8 mouse cellular contexts compared by ENCODE assay signal in genomic region chr2:128698693-128699181, GRCm38 (mm10). TPM values are rescaled to one million over a fixed set of nuclear protein-coding genes. Genes with fewer than 3 reads are reported as not detected.
DNase-seq lines count a peak whose midpoint lies in the region; ATAC-seq and TF ChIP-seq lines count a peak whose summit lies in the region.

TSS of gene Mertk (plus strand) at chr2:128698956.

- H3K9ac ChIP-seq in heart, embryonic 11.5 days (ENCODE audit: low read depth, low read length) = peak within 1 kb of the TSS; percentile 67
- H3K9ac ChIP-seq in kidney, embryonic 15.5 days = peak within 1 kb of the TSS; percentile 89
- peak within 1 kb of the TSS; percentile 80 for H3K9ac ChIP-seq in limb, embryonic 13.5 days
- H3K9ac ChIP-seq in midbrain, embryonic 13.5 days (replicated peaks) = peak within 1 kb of the TSS; percentile 64

- peak; percentile 89 for ATAC-seq in heart, embryonic 11.5 days (replicated peaks; ENCODE audit: insufficient number of reproducible peaks, low FRiP score, low TSS enrichment)
- ATAC-seq in kidney, embryonic 15.5 days (replicated peaks; ENCODE audit: low FRiP score) = peak; percentile 94
- peak; percentile 94 for ATAC-seq in limb, embryonic 13.5 days (ENCODE audit: low FRiP score, low read depth)
- peak; percentile 66 for ATAC-seq in midbrain, embryonic 13.5 days

- no peaks in the 10 kb centered on the region for H3K9me3 ChIP-seq in heart, embryonic 11.5 days (replicated peaks; ENCODE audit: control insufficient read depth, low read length)
- H3K9me3 ChIP-seq in kidney, embryonic 15.5 days (replicated peaks) = no peaks in the 10 kb centered on the region
- H3K9me3 ChIP-seq in limb, embryonic 13.5 days = no peaks in the 10 kb centered on the region
- H3K9me3 ChIP-seq in midbrain, embryonic 13.5 days = no peaks in the 10 kb centered on the region

- peak; percentile 87 for DNase-seq in 3T3-L1 (ENCODE audit: low read depth, low spot score)
- DNase-seq in splenic B cell, adult 2 months (ENCODE audit: low read depth, low spot score) = peak; percentile 11

- TF ChIP-seq POLR2A in bone marrow, adult 2 months (IDR thresholded peaks at IDR 0.05; ENCODE audit: borderline replicate concordance, control insufficient read depth, low read depth, low read length) = no peak; the same call in 1 of the 2 replicates
- peak; percentile 95 for TF ChIP-seq POLR2A in embryonic fibroblast, embryonic 13.5 days (IDR thresholded peaks at IDR 0.05; ENCODE audit: low read depth, low read length)

- no peaks in the 10 kb centered on the region for H3K4me1 ChIP-seq in bone marrow, adult 2 months (ENCODE audit: control insufficient read depth, insufficient read depth, low read length)
- 0 out of 2 replicates have a peak, but pooled peaks cover 3% of the 10 kb centered on the region for H3K4me1 ChIP-seq in embryonic fibroblast, embryonic 13.5 days (ENCODE audit: control insufficient read depth, insufficient read depth, low read length)
- H3K4me1 ChIP-seq in heart, embryonic 11.5 days (ENCODE audit: control insufficient read depth, insufficient read depth, low read length) = peaks cover 5% of the 10 kb centered on the region; the same call in 1 of the 2 replicates
- peaks cover 12% of the 10 kb centered on the region for H3K4me1 ChIP-seq in kidney, embryonic 15.5 days
- peaks cover 15% of the 10 kb centered on the region for H3K4me1 ChIP-seq in limb, embryonic 13.5 days
- H3K4me1 ChIP-seq in midbrain, embryonic 13.5 days (replicated peaks) = peaks cover 22% of the 10 kb centered on the region

- H3K27ac ChIP-seq in bone marrow, adult 2 months (ENCODE audit: control insufficient read depth, insufficient read depth, low read depth, low read length, poor library complexity) = peak within 1 kb of the TSS; percentile 4; the same call in 1 of the 2 replicates
- H3K27ac ChIP-seq in embryonic fibroblast, embryonic 13.5 days (ENCODE audit: insufficient read depth, low read length) = peak within 1 kb of the TSS; percentile 86
- H3K27ac ChIP-seq in heart, embryonic 11.5 days (ENCODE audit: low read depth, low read length) = peak within 1 kb of the TSS; percentile 67
- peak within 1 kb of the TSS; percentile 97 for H3K27ac ChIP-seq in kidney, embryonic 15.5 days
- peak within 1 kb of the TSS; percentile 97 for H3K27ac ChIP-seq in limb, embryonic 13.5 days
- H3K27ac ChIP-seq in midbrain, embryonic 13.5 days = no peak within 1 kb of the TSS

- WGBS in bone marrow, adult 2 months = 2% methylated on average over 30 of the region's 30 CpGs
- WGBS in heart, embryonic 11.5 days (ENCODE audit: insufficient replicate concordance) = under 1% methylated on average over 30 of the region's 30 CpGs
- WGBS in kidney, embryonic 15.5 days = under 1% methylated on average over 30 of the region's 30 CpGs
- WGBS in limb, embryonic 13.5 days = under 1% methylated on average over 30 of the region's 30 CpGs
- under 1% methylated on average over 30 of the region's 30 CpGs for WGBS in midbrain, embryonic 13.5 days

- peak within 1 kb of the TSS; percentile 79 for H3K4me2 ChIP-seq in heart, embryonic 11.5 days
- peak within 1 kb of the TSS; percentile 89 for H3K4me2 ChIP-seq in kidney, embryonic 15.5 days
- peak within 1 kb of the TSS; percentile 64 for H3K4me2 ChIP-seq in limb, embryonic 13.5 days (replicated peaks)
- H3K4me2 ChIP-seq in midbrain, embryonic 13.5 days (replicated peaks) = peak within 1 kb of the TSS; percentile 91

- H3K36me3 ChIP-seq in heart, embryonic 11.5 days (ENCODE audit: control insufficient read depth, insufficient read depth, low read length) = no peaks in the 10 kb centered on the region
- peaks cover 3% of the 10 kb centered on the region; the same call in 1 of the 2 replicates for H3K36me3 ChIP-seq in kidney, embryonic 15.5 days
- peaks cover 14% of the 10 kb centered on the region; the same call in 1 of the 2 replicates for H3K36me3 ChIP-seq in limb, embryonic 13.5 days
- H3K36me3 ChIP-seq in midbrain, embryonic 13.5 days = no peaks in the 10 kb centered on the region
- H3K36me3 ChIP-seq in splenic B cell, adult 2 months (ENCODE audit: control insufficient read depth, insufficient read depth, low read length, poor library complexity, severe bottlenecking) = no peaks in the 10 kb centered on the region

- H3K27me3 ChIP-seq in heart, embryonic 11.5 days (ENCODE audit: control insufficient read depth, insufficient read depth, low read length) = no peaks in the 10 kb centered on the region
- H3K27me3 ChIP-seq in kidney, embryonic 15.5 days = no peaks in the 10 kb centered on the region
- H3K27me3 ChIP-seq in limb, embryonic 13.5 days = no peaks in the 10 kb centered on the region
- H3K27me3 ChIP-seq in midbrain, embryonic 13.5 days = peaks cover 31% of the 10 kb centered on the region
- no peaks in the 10 kb centered on the region for H3K27me3 ChIP-seq in splenic B cell, adult 2 months (ENCODE audit: control insufficient read depth, insufficient read depth, low read length, poor library complexity, severe bottlenecking)

- TF ChIP-seq CTCF in bone marrow, adult 2 months (IDR thresholded peaks at IDR 0.05; ENCODE audit: control insufficient read depth, insufficient read depth, low read length) = no peak
- no peak for TF ChIP-seq CTCF in embryonic fibroblast, embryonic 13.5 days (IDR thresholded peaks at IDR 0.05; ENCODE audit: borderline replicate concordance, insufficient read depth, low read length)

- peak within 1 kb of the TSS; percentile 3 for H3K4me3 ChIP-seq in bone marrow, adult 2 months (replicated peaks; ENCODE audit: control insufficient read depth, low read depth, low read length)
- H3K4me3 ChIP-seq in embryonic fibroblast, embryonic 13.5 days (ENCODE audit: insufficient read depth, low read length) = peak within 1 kb of the TSS; percentile 75
- peak within 1 kb of the TSS; percentile 68 for H3K4me3 ChIP-seq in heart, embryonic 11.5 days (ENCODE audit: low read depth, low read length)
- H3K4me3 ChIP-seq in kidney, embryonic 15.5 days (replicated peaks) = peak within 1 kb of the TSS; percentile 85
- H3K4me3 ChIP-seq in limb, embryonic 13.5 days = peak within 1 kb of the TSS; percentile 79
- peak within 1 kb of the TSS; percentile 51 for H3K4me3 ChIP-seq in midbrain, embryonic 13.5 days (replicated peaks)

RNA-seq across cellular contexts. Expression of gene Mertk, which starts in this region (rescaled TPM):
- polyA plus RNA-seq in bone marrow, adult 2 months (2011; ENCODE audit: insufficient read depth, insufficient read length, low replicate concordance, missing spikeins) = 2.8 and 4.9 TPM in 2 replicates
- 7.3 and 9.3 TPM in 2 replicates for polyA plus RNA-seq in embryonic fibroblast, embryonic 13.5 days (2011; ENCODE audit: insufficient read length, low read depth, missing spikeins)
- polyA plus RNA-seq in heart, embryonic 11.5 days (2014; fragmentation: Nextera tagmentation; extraction: Ambion mirVana) = 3.9 and 4.1 TPM in 2 replicates
- polyA plus RNA-seq in kidney, embryonic 15.5 days (2015; fragmentation: Nextera tagmentation; extraction: Ambion mirVana) = 11.5 and 11.7 TPM in 2 replicates
- 13.1 and 15.6 TPM in 2 replicates for polyA plus RNA-seq in limb, embryonic 13.5 days (2015; fragmentation: Nextera tagmentation; extraction: Ambion mirVana)
- polyA plus RNA-seq in midbrain, embryonic 13.5 days (2015; fragmentation: Nextera tagmentation; extraction: Ambion mirVana) = 1.4 and 1.6 TPM in 2 replicates

Comparison
In these comparisons a context has a peak if more than half of its experiments do, and no peak if none do; other contexts are left out.
1. H3K4me3 ChIP-seq: peak in every context shown above with its lines; median percentile 85 in kidney, embryonic 15.5 days; 79 in limb, embryonic 13.5 days; 75 in embryonic fibroblast, embryonic 13.5 days; 68 in heart, embryonic 11.5 days; 51 in midbrain, embryonic 13.5 days; 3 in bone marrow, adult 2 months.